Mouse (Mus musculus): Measurements from ENCODE around the gene Ddx5. TPM values are rescaled to one million over a fixed set of nuclear protein-coding genes. Genes with fewer than 3 reads are reported as not detected.

The Ddx5 gene
- polyA plus RNA-seq, 1 experiment = 218 TPM

DNA sequence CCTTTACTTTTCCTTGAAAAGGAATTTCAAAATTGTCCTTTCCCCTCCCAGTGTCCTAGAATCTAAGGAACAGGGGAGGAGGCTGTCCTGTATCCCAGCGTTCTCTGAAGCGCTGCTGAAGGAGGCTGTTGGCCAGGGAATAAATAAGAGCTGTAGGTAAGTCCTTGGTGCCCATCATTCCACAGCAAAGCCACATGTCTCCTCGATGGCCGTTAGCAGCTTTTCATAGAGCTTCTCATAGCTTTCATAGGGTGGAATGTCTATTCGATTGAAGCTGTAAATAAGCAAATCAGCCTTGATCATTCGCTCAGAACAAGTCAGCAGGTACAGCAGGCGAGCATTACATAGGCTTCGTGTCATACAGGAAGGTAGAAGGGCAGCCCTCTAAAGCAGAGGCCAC lies 33.5 kb upstream of the Ddx5 start:
- no peak overlapping the region for H3ac ChIP-seq (ENCODE audit: control insufficient read depth, insufficient read length, low read depth)
- H3K79me3 ChIP-seq (ENCODE audit: low read depth) = no peaks in the 10 kb centered on the region
- H3K4me3 ChIP-seq (ENCODE audit: insufficient read depth, poor library complexity, severe bottlenecking) = no peak overlapping the region
- no peaks in the 10 kb centered on the region for H3K27me3 ChIP-seq (ENCODE audit: control insufficient read depth, insufficient read depth, insufficient read length)
- TF ChIP-seq MAX (IDR thresholded peaks at IDR 0.05) (no peak), USF1 (IDR thresholded peaks at IDR 0.05; ENCODE audit: low read depth) (no peak), CTCF (IDR thresholded peaks at IDR 0.05; ENCODE audit: control insufficient read depth, insufficient read depth, insufficient read length) (no peak), CEBPB (IDR thresholded peaks at IDR 0.05; ENCODE audit: low read depth) (no peak), FOSL1 (IDR thresholded peaks at IDR 0.05; ENCODE audit: insufficient read depth, low read length, poor library complexity, severe bottlenecking) (no peak), MYOG (IDR thresholded peaks at IDR 0.05; ENCODE audit: control insufficient read depth, extremely low read depth, insufficient read length) (no peak), MYOD1 (IDR thresholded peaks at IDR 0.05; ENCODE audit: control insufficient read depth, insufficient read length, low read depth) (no peak)
- H3K79me2 ChIP-seq (ENCODE audit: control insufficient read depth, insufficient read depth) = no peaks in the 10 kb centered on the region
- peaks cover 69% of the 10 kb centered on the region for H3K36me3 ChIP-seq (ENCODE audit: control insufficient read depth, insufficient read depth)

GRCm38 (mm10) chr11:106821397-106821796 lies 32.4 kb upstream of the Ddx5 start:
- no peak overlapping the region for H3K4me3 ChIP-seq (ENCODE audit: insufficient read depth, poor library complexity, severe bottlenecking)
- no peaks in the 10 kb centered on the region for H3K79me3 ChIP-seq (ENCODE audit: low read depth)
- TF ChIP-seq USF1 (IDR thresholded peaks at IDR 0.05; ENCODE audit: low read depth) (no peak), CTCF (IDR thresholded peaks at IDR 0.05; ENCODE audit: control insufficient read depth, insufficient read depth, insufficient read length) (no peak), CEBPB (IDR thresholded peaks at IDR 0.05; ENCODE audit: low read depth) (no peak), MYOD1 (IDR thresholded peaks at IDR 0.05; ENCODE audit: control insufficient read depth, insufficient read length, low read depth) (no peak), MAX (IDR thresholded peaks at IDR 0.05) (no peak), MYOG (IDR thresholded peaks at IDR 0.05; ENCODE audit: control insufficient read depth, extremely low read depth, insufficient read length) (no peak), FOSL1 (IDR thresholded peaks at IDR 0.05; ENCODE audit: insufficient read depth, low read length, poor library complexity, severe bottlenecking) (no peak)
- no peaks in the 10 kb centered on the region for H3K79me2 ChIP-seq (ENCODE audit: control insufficient read depth, insufficient read depth)
- no peak overlapping the region for H3ac ChIP-seq (ENCODE audit: control insufficient read depth, insufficient read length, low read depth)
- no peaks in the 10 kb centered on the region for H3K27me3 ChIP-seq (ENCODE audit: control insufficient read depth, insufficient read depth, insufficient read length)
- peaks cover 79% of the 10 kb centered on the region for H3K36me3 ChIP-seq (ENCODE audit: control insufficient read depth, insufficient read depth)

DNA sequence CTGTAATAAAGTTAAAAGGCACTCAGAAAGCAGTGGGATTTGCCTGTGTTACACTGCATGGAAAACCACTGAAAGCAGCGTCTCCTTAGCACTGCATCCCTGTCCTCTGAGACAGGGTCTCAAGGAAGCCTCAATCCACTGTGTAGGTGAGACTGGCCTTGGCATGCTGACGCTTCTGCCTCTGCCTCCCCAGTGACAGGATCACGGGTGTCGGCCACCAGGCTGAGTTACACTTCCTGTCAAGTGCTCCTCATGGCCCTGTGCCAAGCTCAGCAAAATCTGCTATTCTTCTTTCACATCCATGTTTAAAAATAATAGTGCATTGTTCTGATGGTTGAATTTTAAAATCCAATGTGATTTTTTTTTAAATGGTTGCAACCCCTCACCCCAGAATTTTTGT lies 32.0 kb upstream of the Ddx5 start:
- peaks cover 84% of the 10 kb centered on the region for H3K36me3 ChIP-seq (ENCODE audit: control insufficient read depth, insufficient read depth)
- no peak overlapping the region for H3ac ChIP-seq (ENCODE audit: control insufficient read depth, insufficient read length, low read depth)
- H3K79me2 ChIP-seq (ENCODE audit: control insufficient read depth, insufficient read depth) = no peaks in the 10 kb centered on the region
- H3K79me3 ChIP-seq (ENCODE audit: low read depth) = no peaks in the 10 kb centered on the region
- TF ChIP-seq CEBPB (IDR thresholded peaks at IDR 0.05; ENCODE audit: low read depth) = no peak
- TF ChIP-seq MYOG (IDR thresholded peaks at IDR 0.05; ENCODE audit: control insufficient read depth, extremely low read depth, insufficient read length) = no peak
- no peak for TF ChIP-seq FOSL1 (IDR thresholded peaks at IDR 0.05; ENCODE audit: insufficient read depth, low read length, poor library complexity, severe bottlenecking)
- no peak for TF ChIP-seq USF1 (IDR thresholded peaks at IDR 0.05; ENCODE audit: low read depth)
- TF ChIP-seq MAX (IDR thresholded peaks at IDR 0.05) = no peak
- no peak for TF ChIP-seq MYOD1 (IDR thresholded peaks at IDR 0.05; ENCODE audit: control insufficient read depth, insufficient read length, low read depth)
- TF ChIP-seq CTCF (IDR thresholded peaks at IDR 0.05; ENCODE audit: control insufficient read depth, insufficient read depth, insufficient read length) = no peak
- no peak overlapping the region for H3K4me3 ChIP-seq (ENCODE audit: insufficient read depth, poor library complexity, severe bottlenecking)
- no peaks in the 10 kb centered on the region for H3K27me3 ChIP-seq (ENCODE audit: control insufficient read depth, insufficient read depth, insufficient read length)

DNA sequence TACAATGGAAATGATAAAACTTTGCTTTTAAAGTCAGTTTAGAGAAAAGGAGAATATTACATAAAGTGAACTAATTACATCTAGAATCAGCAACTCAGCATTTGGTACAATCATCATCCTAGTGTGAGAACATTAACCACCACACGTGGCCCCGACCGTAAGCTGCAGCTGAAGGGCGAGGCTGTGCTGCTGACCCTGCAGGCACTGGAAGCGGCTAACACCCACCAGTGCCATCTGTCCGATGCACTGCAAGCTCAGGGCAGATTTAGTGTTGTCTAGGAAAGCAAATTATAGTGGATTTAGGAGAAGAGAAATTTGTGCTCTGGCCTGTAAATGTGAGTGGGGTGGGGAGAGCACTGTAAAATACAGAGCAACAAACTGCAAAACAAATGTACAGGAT lies 31.3 kb upstream of the Ddx5 start:
- no peaks in the 10 kb centered on the region for H3K79me3 ChIP-seq (ENCODE audit: low read depth)
- TF ChIP-seq USF1 (IDR thresholded peaks at IDR 0.05; ENCODE audit: low read depth) (no peak), FOSL1 (IDR thresholded peaks at IDR 0.05; ENCODE audit: insufficient read depth, low read length, poor library complexity, severe bottlenecking) (no peak), CTCF (IDR thresholded peaks at IDR 0.05; ENCODE audit: control insufficient read depth, insufficient read depth, insufficient read length) (no peak), MYOD1 (IDR thresholded peaks at IDR 0.05; ENCODE audit: control insufficient read depth, insufficient read length, low read depth) (no peak), MAX (IDR thresholded peaks at IDR 0.05) (no peak), CEBPB (IDR thresholded peaks at IDR 0.05; ENCODE audit: low read depth) (no peak), MYOG (IDR thresholded peaks at IDR 0.05; ENCODE audit: control insufficient read depth, extremely low read depth, insufficient read length) (no peak)
- no peak overlapping the region for H3K4me3 ChIP-seq (ENCODE audit: insufficient read depth, poor library complexity, severe bottlenecking)
- H3K79me2 ChIP-seq (ENCODE audit: control insufficient read depth, insufficient read depth) = no peaks in the 10 kb centered on the region
- no peaks in the 10 kb centered on the region for H3K27me3 ChIP-seq (ENCODE audit: control insufficient read depth, insufficient read depth, insufficient read length)
- H3ac ChIP-seq (ENCODE audit: control insufficient read depth, insufficient read length, low read depth) = no peak overlapping the region
- H3K36me3 ChIP-seq (ENCODE audit: control insufficient read depth, insufficient read depth) = peaks cover 90% of the 10 kb centered on the region

DNA sequence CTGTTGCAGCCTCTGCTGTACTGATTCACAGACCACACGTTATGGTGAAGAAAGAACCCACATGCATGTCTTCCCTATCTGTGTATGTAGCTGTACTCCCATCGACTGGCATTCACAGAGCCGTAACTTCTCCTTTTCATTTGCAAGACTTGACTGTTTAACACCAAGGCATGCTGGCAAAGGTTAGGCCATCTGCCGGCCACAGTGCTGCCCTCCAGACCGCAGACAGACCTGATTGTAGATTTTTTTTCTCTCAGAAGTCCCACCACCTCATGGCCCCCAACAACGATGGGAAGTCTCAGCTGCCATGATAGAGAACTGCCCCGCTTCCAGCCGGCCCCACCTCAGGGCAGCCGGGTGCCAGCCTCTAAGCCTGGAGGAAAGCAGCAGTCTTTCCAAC lies 30.6 kb upstream of the Ddx5 start:
- H3K36me3 ChIP-seq (ENCODE audit: control insufficient read depth, insufficient read depth) = peaks cover 96% of the 10 kb centered on the region

DNA sequence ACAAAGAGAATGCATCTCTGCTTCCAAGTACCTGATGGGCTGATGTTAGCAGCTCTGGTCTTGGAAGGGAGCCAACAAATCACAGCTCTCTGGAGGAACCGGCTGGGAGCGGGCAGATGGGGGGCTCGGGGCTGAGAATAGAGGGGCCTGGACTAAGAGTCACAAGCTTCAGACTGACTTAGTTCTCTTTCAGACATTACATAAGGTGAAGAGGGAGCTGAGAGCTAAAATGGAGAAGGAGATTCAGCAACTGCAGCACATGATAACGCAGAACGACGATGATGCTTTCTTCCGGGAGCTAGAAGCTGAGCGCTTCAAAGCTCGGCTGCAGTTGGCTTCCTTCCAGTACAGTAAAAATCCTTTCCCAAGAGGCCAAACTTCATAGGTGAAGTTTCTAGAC lies 29.4 kb upstream of the Ddx5 start:
- Histone ChIP-seq H3K4me3 (ENCODE audit: insufficient read depth, poor library complexity, severe bottlenecking) (no peak overlapping the region), H3ac (ENCODE audit: control insufficient read depth, insufficient read length, low read depth) (no peak overlapping the region), H3K27me3 (ENCODE audit: control insufficient read depth, insufficient read depth, insufficient read length) (no peaks in the 10 kb centered on the region), H3K79me3 (ENCODE audit: low read depth) (no peaks in the 10 kb centered on the region), H3K36me3 (ENCODE audit: control insufficient read depth, insufficient read depth) (peaks cover 97% of the 10 kb centered on the region), H3K79me2 (ENCODE audit: control insufficient read depth, insufficient read depth) (no peaks in the 10 kb centered on the region)
- TF ChIP-seq USF1 (IDR thresholded peaks at IDR 0.05; ENCODE audit: low read depth) = no peak
- TF ChIP-seq FOSL1 (IDR thresholded peaks at IDR 0.05; ENCODE audit: insufficient read depth, low read length, poor library complexity, severe bottlenecking) = no peak
- TF ChIP-seq CTCF (IDR thresholded peaks at IDR 0.05; ENCODE audit: control insufficient read depth, insufficient read depth, insufficient read length) = no peak
- no peak for TF ChIP-seq MYOG (IDR thresholded peaks at IDR 0.05; ENCODE audit: control insufficient read depth, extremely low read depth, insufficient read length)
- TF ChIP-seq CEBPB (IDR thresholded peaks at IDR 0.05; ENCODE audit: low read depth) = no peak
- no peak for TF ChIP-seq MAX (IDR thresholded peaks at IDR 0.05)
- no peak for TF ChIP-seq MYOD1 (IDR thresholded peaks at IDR 0.05; ENCODE audit: control insufficient read depth, insufficient read length, low read depth)

More for the DNA sequence above, 30.6 kb upstream of the Ddx5 start:
- Histone ChIP-seq H3K79me2 (ENCODE audit: control insufficient read depth, insufficient read depth) (no peaks in the 10 kb centered on the region), H3ac (ENCODE audit: control insufficient read depth, insufficient read length, low read depth) (no peak overlapping the region), H3K27me3 (ENCODE audit: control insufficient read depth, insufficient read depth, insufficient read length) (no peaks in the 10 kb centered on the region), H3K4me3 (ENCODE audit: insufficient read depth, poor library complexity, severe bottlenecking) (no peak overlapping the region), H3K79me3 (ENCODE audit: low read depth) (no peaks in the 10 kb centered on the region)
- TF ChIP-seq CTCF (IDR thresholded peaks at IDR 0.05; ENCODE audit: control insufficient read depth, insufficient read depth, insufficient read length) (no peak), MAX (IDR thresholded peaks at IDR 0.05) (no peak), MYOG (IDR thresholded peaks at IDR 0.05; ENCODE audit: control insufficient read depth, extremely low read depth, insufficient read length) (no peak), FOSL1 (IDR thresholded peaks at IDR 0.05; ENCODE audit: insufficient read depth, low read length, poor library complexity, severe bottlenecking) (no peak)
